Mouse (Mus musculus) E14TG2a.4 (cell line): Measurements from ENCODE around the gene Cdh13.
A peak's percentile ranks its signal among the peaks of the same experiment; 100 is the strongest.

Experiments used
- H3K27me3 ChIP-seq: 2 replicates; pipeline ENCODE4 v1.6.1; 2014; ENCODE audit warnings: low read length, control low read depth; ENCODE audit not compliant: insufficient read depth
- H3K36me3 ChIP-seq: 2 replicates; pipeline ENCODE4 v1.6.1; 2014; ENCODE audit warnings: low read length, control low read depth; ENCODE audit not compliant: insufficient read depth
- H3K4me1 ChIP-seq: replicated peaks from 2 replicates; pipeline ENCODE4 v1.6.1; 2014; ENCODE audit warnings: low read depth, low read length, control low read depth
- H3K4me3 ChIP-seq: replicated peaks from 2 replicates; pipeline ENCODE4 v1.5.1; 2014; ENCODE audit warnings: mild to moderate bottlenecking, low read length
- H3K9me3 ChIP-seq: 2 replicates; pipeline ENCODE4 v1.6.1; 2014; ENCODE audit warnings: low read length, control low read depth
- CTCF ChIP-seq: conservative IDR thresholded peaks from 2 replicates; pipeline ENCODE4 v1.5.1; 2014; ENCODE audit warnings: low read length
- NANOG ChIP-seq: IDR thresholded peaks from 2 replicates; pipeline ENCODE4 v1.6.1; 2014; ENCODE audit warnings: borderline replicate concordance, low read length, mixed read lengths
- POU5F1 ChIP-seq: IDR thresholded peaks from 2 replicates; pipeline ENCODE4 v1.6.1; 2014; ENCODE audit warnings: low read length, borderline replicate concordance

Gene Cdh13

DNA sequence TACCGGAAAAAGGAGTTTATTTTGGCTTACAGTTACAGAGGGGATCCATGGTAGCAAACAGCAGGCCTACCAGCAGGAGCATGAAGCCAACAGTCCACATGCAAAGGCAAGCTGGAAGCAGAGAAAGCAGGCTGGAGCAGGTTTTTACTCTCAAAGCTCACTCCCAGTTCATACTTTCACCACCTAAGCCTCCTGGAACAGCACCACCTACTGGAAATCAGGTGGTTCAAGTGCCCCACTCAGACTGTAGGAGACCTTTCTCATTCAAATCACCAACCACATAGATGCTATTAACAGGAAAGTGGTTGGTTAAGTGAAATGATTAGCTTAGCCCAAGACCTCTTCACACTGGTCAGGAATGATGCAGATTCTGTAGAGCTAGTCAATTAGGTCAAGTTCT lies 402.3 kb downstream of the Cdh13 start:
- peak; percentile 26 for TF ChIP-seq CTCF
- no peak for TF ChIP-seq POU5F1
- Histone ChIP-seq H3K27me3 (peaks cover 8% of the 10 kb centered on the region; the same call in 1 of the 2 replicates), H3K36me3 (no peaks in the 10 kb centered on the region), H3K9me3 (peaks cover 24% of the 10 kb centered on the region), H3K4me3 (no peak overlapping the region), H3K4me1 (no peaks in the 10 kb centered on the region)

DNA sequence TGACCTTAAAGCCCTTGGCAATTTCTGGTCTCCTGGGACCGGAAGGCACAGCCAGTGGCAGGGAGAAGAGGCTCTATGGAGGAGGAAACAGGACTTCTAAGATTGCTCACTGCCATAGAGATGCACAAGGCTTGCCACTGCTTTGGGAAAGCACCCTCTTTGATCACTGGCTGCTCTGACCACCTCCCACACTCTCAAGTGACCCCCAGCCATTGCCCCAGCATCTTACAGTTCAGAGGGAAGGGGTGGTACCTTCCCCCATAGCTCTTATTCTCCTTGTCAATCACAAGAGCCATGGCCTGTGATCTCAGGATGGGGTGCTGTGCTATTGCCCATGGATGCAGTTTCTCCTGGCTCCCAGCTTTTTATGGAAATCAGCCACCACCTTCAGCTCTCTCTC lies 406.3 kb downstream of the Cdh13 start:
- Histone ChIP-seq H3K4me3 (no peak overlapping the region), H3K36me3 (no peaks in the 10 kb centered on the region), H3K9me3 (peaks cover 12% of the 10 kb centered on the region), H3K4me1 (no peaks in the 10 kb centered on the region), H3K27me3 (peaks cover 12% of the 10 kb centered on the region; the same call in 1 of the 2 replicates)
- TF ChIP-seq POU5F1: no peak
- TF ChIP-seq CTCF: no peak
- TF ChIP-seq NANOG: no peak

DNA sequence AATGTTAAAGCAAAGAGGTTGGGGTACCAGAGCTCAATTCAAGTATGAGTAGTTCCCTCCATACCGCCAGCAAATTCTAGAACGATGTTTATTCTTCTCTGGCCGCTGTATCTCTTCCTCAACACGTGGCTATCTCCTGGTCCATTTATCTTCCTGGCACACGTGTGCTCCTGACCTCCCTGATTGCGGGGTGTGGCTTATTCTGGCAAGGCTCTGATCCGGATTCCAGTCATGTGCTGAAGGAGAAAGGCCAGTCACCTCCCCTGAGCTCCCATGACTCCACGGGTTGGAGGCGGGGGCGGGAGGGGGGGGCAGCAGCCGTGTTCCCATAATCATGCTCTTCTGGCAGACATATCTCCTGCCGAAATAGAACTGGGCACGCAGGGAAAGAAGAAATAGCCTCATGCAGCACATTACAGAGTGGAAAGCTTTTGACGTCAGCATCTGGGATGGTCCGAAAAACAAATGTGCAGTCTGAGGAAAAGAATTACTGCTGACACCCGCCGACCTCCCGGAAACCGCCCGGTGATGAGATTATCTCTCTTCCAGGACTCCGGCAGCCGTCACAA lies 417.9 kb downstream of the Cdh13 start:
- H3K36me3 ChIP-seq: no peaks in the 10 kb centered on the region
- H3K4me3 ChIP-seq: no peak overlapping the region

DNA sequence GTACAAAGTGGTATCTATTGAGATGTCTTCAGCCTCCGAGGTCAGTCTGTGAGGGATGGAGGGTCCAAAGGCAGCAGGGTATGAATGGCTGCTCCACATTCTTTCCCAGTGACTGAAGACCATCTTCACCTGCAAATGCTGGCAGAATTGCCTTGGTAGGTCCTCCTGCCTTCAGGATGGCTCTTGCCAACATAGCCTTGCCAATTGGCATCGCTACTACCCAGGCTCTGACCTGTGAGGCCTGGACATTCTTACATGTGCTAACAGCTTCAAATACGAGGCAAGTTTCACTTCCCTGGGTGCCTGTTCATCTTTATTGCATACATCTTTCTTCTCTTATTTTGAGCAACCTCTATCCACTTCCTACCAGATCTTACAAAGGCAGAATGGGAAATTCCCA lies 425.8 kb downstream of the Cdh13 start:
- no peaks in the 10 kb centered on the region for H3K36me3 ChIP-seq
- no peaks in the 10 kb centered on the region for H3K27me3 ChIP-seq
- peaks cover 3% of the 10 kb centered on the region; the same call in 1 of the 2 replicates for H3K9me3 ChIP-seq
- no peak for TF ChIP-seq CTCF
- no peak for TF ChIP-seq NANOG
- no peak for TF ChIP-seq POU5F1
- H3K4me1 ChIP-seq: no peaks in the 10 kb centered on the region
- no peak overlapping the region for H3K4me3 ChIP-seq

More for the DNA sequence above, 417.9 kb downstream of the Cdh13 start:
- Histone ChIP-seq H3K9me3 (peaks cover 7% of the 10 kb centered on the region), H3K27me3 (peaks cover 30% of the 10 kb centered on the region), H3K4me1 (no peaks in the 10 kb centered on the region; the same call in 1 of the 2 replicates)
- no peak for TF ChIP-seq NANOG

DNA sequence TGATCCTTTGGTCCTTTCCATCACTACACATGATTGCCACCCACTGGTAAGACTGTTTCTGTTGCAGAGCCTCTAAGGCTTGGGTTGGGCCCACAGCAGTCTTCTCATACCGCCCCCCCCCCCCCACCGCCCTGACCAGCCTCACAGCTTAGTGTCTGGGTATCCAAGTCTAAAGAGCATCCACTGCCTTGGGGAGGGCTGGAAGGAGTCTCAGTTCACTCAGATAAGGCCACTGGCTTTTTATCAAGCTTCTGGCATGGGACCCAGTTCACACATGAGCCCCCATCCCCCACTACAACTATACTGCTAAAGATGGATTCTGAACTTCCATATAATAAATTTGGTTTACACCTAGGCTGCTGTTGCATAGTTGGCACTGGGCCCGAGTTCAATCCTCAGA lies 428.1 kb downstream of the Cdh13 start:
- H3K4me3 ChIP-seq: no peak overlapping the region
- H3K4me1 ChIP-seq: no peaks in the 10 kb centered on the region
- H3K27me3 ChIP-seq: no peaks in the 10 kb centered on the region
- no peak for TF ChIP-seq NANOG
- no peak for TF ChIP-seq POU5F1
- no peak for TF ChIP-seq CTCF
- peaks cover 3% of the 10 kb centered on the region; the same call in 1 of the 2 replicates for H3K9me3 ChIP-seq
- no peaks in the 10 kb centered on the region for H3K36me3 ChIP-seq

DNA sequence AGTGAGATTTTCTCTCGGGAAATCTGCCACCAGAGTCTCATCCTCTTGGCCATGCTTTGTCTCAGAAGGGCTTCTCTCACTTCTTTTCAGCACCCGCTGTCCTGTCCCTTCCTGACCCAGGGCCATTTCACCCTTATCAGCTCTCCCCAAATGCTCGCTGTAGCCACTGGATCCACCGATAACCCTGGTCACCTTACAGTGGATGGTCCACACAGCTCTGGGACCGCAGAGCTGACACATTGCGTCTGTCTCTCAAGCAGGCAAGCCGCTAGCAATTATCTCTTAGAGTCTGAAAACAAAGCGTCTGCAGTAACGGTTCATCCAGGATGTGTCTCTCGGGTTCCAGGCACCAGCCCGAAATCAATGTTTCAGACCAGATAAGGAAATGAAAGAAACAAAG lies 429.6 kb downstream of the Cdh13 start:
- H3K4me3 ChIP-seq: no peak overlapping the region
- no peaks in the 10 kb centered on the region for H3K27me3 ChIP-seq
- no peak for TF ChIP-seq POU5F1
- no peak for TF ChIP-seq NANOG
- no peak for TF ChIP-seq CTCF
- no peaks in the 10 kb centered on the region for H3K4me1 ChIP-seq
- peaks cover 3% of the 10 kb centered on the region; the same call in 1 of the 2 replicates for H3K9me3 ChIP-seq
- no peaks in the 10 kb centered on the region for H3K36me3 ChIP-seq

DNA sequence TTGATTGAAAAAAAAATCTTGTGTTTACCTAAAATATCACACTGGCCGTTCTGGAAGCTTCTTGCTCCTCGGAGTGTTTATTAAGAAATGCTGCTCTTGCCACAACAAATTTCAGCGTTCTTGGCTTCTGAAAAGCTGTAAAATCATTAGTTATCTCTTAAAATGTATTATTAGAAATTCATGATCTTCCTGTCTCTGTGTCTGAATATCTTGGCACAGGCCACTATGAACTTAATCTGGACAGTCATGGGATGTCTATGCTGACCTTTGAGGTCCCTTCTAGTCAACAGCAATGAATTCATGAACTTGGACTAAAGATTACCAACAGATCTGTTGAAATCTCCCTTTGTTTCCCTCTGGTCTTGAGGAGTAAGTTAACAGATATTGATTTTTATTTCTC lies 430.1 kb downstream of the Cdh13 start:
- peaks cover 3% of the 10 kb centered on the region; the same call in 1 of the 2 replicates for H3K9me3 ChIP-seq
- H3K4me3 ChIP-seq: no peak overlapping the region
- no peaks in the 10 kb centered on the region for H3K36me3 ChIP-seq
- no peaks in the 10 kb centered on the region for H3K4me1 ChIP-seq
- H3K27me3 ChIP-seq: no peaks in the 10 kb centered on the region
- TF ChIP-seq NANOG (no peak), POU5F1 (no peak), CTCF (no peak)

DNA sequence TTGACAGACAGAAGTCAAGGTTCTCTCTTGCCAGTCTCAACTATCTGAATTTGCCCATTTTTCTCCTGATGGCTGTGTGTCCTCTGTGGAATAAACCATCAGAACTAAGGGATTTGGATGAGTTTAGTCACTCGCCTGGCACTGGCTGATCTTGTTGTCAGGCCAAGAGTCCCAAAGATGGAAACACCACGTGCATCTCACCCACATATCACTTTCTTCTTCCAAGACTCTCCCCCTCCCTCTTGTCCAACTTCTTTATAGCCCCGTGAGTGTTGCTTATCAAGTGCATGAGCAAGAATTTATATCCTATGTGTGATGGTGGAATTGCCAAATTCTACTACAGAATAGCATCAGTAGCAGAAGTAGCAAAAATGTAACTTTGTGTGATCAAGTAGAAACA lies 439.4 kb downstream of the Cdh13 start:
- H3K9me3 ChIP-seq: peaks cover 4% of the 10 kb centered on the region; the same call in 1 of the 2 replicates
- H3K27me3 ChIP-seq: no peaks in the 10 kb centered on the region
- no peaks in the 10 kb centered on the region for H3K4me1 ChIP-seq
- TF ChIP-seq CTCF (no peak), NANOG (no peak), POU5F1 (no peak)
- no peak overlapping the region for H3K4me3 ChIP-seq
- no peaks in the 10 kb centered on the region for H3K36me3 ChIP-seq

DNA sequence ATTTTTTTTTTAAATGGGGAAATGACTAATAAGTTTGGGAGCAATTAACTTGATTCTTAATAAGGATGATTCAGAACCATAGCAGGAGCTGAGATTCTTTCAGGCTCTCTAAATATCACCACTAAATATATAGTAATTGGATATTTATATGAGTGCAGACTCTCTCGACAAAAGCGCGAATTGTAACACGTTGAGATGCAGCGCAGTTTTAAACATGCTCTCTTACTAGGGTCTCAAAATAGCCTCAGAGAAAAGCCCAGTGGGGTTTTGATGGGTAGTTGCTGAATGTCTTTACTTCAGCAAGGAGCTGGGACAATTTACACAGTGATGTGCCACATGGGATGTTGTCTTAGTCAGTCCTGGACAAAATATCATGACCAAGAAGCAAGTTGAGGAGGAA lies 442.1 kb downstream of the Cdh13 start:
- Histone ChIP-seq H3K4me3 (no peak overlapping the region), H3K27me3 (no peaks in the 10 kb centered on the region)
- no peak for TF ChIP-seq NANOG

More for the DNA sequence above, 442.1 kb downstream of the Cdh13 start:
- H3K4me1 ChIP-seq: no peaks in the 10 kb centered on the region
- peaks cover 9% of the 10 kb centered on the region; the same call in 1 of the 2 replicates for H3K9me3 ChIP-seq
- H3K36me3 ChIP-seq: no peaks in the 10 kb centered on the region
